Mouse (Mus musculus) limb, embryonic 14.5 days (tissue): ENCODE results near the gene Acsm1. TPM values are rescaled to one million over a fixed set of nuclear protein-coding genes. Genes with fewer than 3 reads are reported as not detected.

ENCODE experiments used
- ATAC-seq: fragments of 200-750 bp; cut with Nextera tagmentation; 2 replicates; pipeline ENCODE4 v1.8.0; 2017; ENCODE audit warnings: low read depth, moderate number of reproducible peaks, moderate TSS enrichment; ENCODE audit not compliant: low FRiP score
- DNase-seq: peaks from one replicate; pipeline ENCODE4 v3.0.0-alpha.2; 2015; ENCODE audit warnings: low spot score
- H3K27ac ChIP-seq: fragments of 300-500 bp; sonication (generic); replicated peaks from 2 replicates; pipeline ENCODE4 v1.5.1; 2014; ENCODE audit warnings: low read depth, mild to moderate bottlenecking, low read length, moderate library complexity, mixed read lengths
- H3K27me3 ChIP-seq: fragments of 300-500 bp; sonication (generic); 2 replicates; pipeline ENCODE4 v1.6.1; 2014; ENCODE audit warnings: low read length, mixed read lengths; ENCODE audit not compliant: control insufficient read depth, insufficient read depth
- H3K36me3 ChIP-seq: fragments of 300-500 bp; sonication (generic); 2 replicates; pipeline ENCODE4 v1.6.1; 2014; ENCODE audit warnings: mild to moderate bottlenecking, low read length, moderate library complexity, mixed read lengths; ENCODE audit not compliant: control insufficient read depth, insufficient read depth
- H3K4me1 ChIP-seq: fragments of 300-500 bp; sonication (generic); 2 replicates; pipeline ENCODE4 v1.6.1; 2014; ENCODE audit warnings: antibody characterized with exemption, low read length, mixed read lengths; ENCODE audit not compliant: control insufficient read depth, insufficient read depth
- H3K4me2 ChIP-seq: fragments of 300-500 bp; sonication (generic); replicated peaks from 2 replicates; pipeline ENCODE4 v1.6.1; 2014; ENCODE audit warnings: low read depth, mild to moderate bottlenecking, low read length, moderate library complexity; ENCODE audit not compliant: severe bottlenecking
- H3K4me3 ChIP-seq: fragments of 300-500 bp; sonication (generic); replicated peaks from 2 replicates; pipeline ENCODE4 v1.5.1; 2014; ENCODE audit warnings: low read length
- H3K9ac ChIP-seq: fragments of 300-500 bp; sonication (generic); 2 replicates; pipeline ENCODE4 v1.6.1; 2014; ENCODE audit warnings: mild to moderate bottlenecking, low read depth, low read length, moderate library complexity; ENCODE audit not compliant: severe bottlenecking
- H3K9me3 ChIP-seq: fragments of 300-500 bp; sonication (generic); 2 replicates; pipeline ENCODE4 v1.6.1; 2016; ENCODE audit warnings: low read length; ENCODE audit not compliant: control insufficient read depth
- POLR2A ChIP-seq: fragments of 200-500 bp; IDR thresholded peaks from 2 replicates; pipeline ENCODE4 v1.8.0; 2012; ENCODE audit warnings: inconsistent platforms, mild to moderate bottlenecking, moderate library complexity, borderline replicate concordance; ENCODE audit not compliant: insufficient read depth, insufficient read length; ENCODE audit errors: extremely low read depth
- WGBS: fragments of 180-500 bp; shearing (Covaris S2); extraction: QIAGEN DNeasy Blood & Tissue Kit; methylation state at CpG from one replicate; pipeline ENCODE4 v1.1.7; 2014; 5-methylcytosine and 5-hydroxymethylcytosine counted together
- polyA plus RNA-seq, 2 experiments: library from polyadenylated mRNA; depleted of rRNA in 1 of 2; stranded (reverse) in 1 of 2; unstranded in 1 of 2; fragments of >200 nt; fragmentation: Nextera tagmentation in 1 of 2; extraction: Ambion mirVana in 1 of 2; gene quantifications; 2 replicates each; pipeline versions ENCODE4 v1.2.1 to v1.2.3; 2012 to 2014

The Acsm1 gene
- polyA plus RNA-seq, 2 experiments: 0.03 TPM; not detected in 1

DNA sequence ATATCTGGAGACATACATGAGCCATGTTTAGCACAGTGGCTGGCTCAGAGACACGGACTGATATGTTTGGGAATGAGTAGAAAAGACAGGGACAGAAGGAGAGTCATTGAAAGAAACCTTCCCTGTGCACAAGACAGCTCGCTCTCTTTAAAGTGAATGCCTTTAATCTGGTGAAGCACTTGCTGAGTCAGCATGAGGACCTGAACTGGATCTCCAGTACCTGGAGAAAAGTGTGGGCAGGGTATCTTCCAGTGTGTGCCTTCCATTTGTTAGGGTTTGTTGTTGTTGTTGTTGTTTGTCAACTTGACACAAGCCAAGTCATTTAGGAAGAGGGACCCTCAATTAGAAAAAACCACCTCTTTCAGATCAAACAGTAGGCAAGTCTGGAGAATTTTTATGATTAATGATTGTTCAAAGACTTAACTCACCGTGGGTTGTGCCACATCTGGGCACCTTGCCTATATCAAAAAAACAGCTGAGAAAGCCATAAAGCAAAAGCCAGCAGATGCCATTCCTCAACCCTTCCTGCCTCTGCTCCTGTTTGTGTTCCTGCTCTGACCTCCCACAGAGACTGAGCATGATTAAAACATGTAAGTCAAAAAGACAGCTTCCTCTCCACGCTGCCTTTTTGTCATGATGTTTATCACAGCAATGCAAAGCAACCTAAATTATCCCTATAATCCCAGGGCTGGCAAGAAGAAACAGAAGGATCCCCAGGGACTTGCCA is 11.5 kb downstream of the Acsm1 start:
- H3K4me3 ChIP-seq: no peak overlapping the region
- no peak overlapping the region for H3K27ac ChIP-seq
- H3K4me1 ChIP-seq: no peaks in the 10 kb centered on the region
- no peaks in the 10 kb centered on the region for H3K36me3 ChIP-seq
- TF ChIP-seq POLR2A: no peak
- ATAC-seq (no peak), DNase-seq (no peak)
- H3K9me3 ChIP-seq: no peaks in the 10 kb centered on the region
- H3K27me3 ChIP-seq: no peaks in the 10 kb centered on the region
- H3K4me2 ChIP-seq: no peak overlapping the region
- no peak overlapping the region for H3K9ac ChIP-seq
- WGBS: 46% methylated on average over 4 of the region's 4 CpGs

DNA sequence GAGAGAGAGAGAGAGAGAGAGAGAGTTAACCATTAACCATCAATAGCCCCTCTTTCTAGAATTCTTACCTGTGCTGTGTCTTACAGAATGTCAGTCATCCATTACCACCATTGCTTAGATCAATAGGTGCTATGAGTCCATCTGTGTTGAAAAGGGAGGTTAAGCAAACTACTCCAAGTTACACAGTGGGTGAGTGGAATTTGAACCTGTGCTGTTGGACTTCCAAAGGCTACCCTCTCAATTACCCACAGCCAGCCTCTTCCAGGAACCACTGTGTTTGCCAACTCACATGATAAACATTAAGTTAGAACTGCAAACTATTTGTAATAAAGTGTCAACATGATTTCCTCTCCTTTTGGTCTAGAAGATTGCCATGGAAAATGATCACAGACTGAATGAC is 13.3 kb downstream of the Acsm1 start:
- ATAC-seq: no peak
- no peak for DNase-seq
- H3K4me2 ChIP-seq: no peak overlapping the region
- no peak overlapping the region for H3K4me3 ChIP-seq
- no peaks in the 10 kb centered on the region for H3K4me1 ChIP-seq
- TF ChIP-seq POLR2A: no peak
- no peak overlapping the region for H3K27ac ChIP-seq
- no peaks in the 10 kb centered on the region for H3K27me3 ChIP-seq
- no peaks in the 10 kb centered on the region for H3K9me3 ChIP-seq
- no peaks in the 10 kb centered on the region for H3K36me3 ChIP-seq
- H3K9ac ChIP-seq: no peak overlapping the region

DNA sequence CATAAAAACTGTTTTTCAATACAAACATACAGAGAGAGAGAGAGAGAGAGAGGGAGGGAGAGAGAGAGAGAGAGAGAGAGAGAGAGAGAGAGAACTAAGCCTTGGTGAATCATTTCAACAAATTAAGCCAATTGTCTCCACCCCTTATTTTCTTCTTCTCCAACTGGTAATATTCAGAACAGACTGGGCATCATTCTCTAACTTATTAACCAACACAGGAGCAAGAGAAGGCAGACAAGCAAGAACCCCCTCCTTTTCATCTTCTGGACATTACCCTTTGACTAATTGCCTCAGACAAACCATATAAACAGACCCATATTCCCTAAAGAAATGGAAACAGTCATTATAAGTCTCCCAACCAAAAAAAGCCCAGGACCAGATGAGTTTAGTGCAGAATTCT is 31.9 kb downstream of the Acsm1 start:
- no peak for DNase-seq
- Histone ChIP-seq H3K4me2 (no peak overlapping the region), H3K36me3 (no peaks in the 10 kb centered on the region), H3K9me3 (no peaks in the 10 kb centered on the region), H3K27me3 (no peaks in the 10 kb centered on the region), H3K4me1 (no peaks in the 10 kb centered on the region), H3K4me3 (no peak overlapping the region), H3K9ac (no peak overlapping the region), H3K27ac (no peak overlapping the region)
- no peak for ATAC-seq
- TF ChIP-seq POLR2A: no peak

DNA sequence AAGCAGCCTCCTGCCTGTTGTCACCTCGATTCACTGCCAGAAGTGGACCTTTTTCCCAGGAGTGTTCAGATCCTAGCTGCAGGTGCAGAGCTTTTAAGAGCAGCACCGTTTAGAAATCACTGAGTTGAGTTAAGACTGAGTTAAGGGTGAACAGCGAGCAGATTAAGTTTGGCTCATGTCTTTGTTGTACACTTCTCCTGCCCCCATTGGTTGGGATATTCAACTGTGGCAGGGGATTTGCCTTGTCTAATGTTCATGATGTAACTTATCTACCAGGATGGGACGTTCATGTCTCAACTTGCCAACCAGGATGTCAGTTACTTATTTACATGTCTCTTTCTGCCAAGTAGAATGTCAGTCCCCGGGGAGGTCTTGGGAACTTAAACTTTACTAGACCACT is 35.5 kb downstream of the Acsm1 start:
- no peaks in the 10 kb centered on the region for H3K9me3 ChIP-seq
- H3K9ac ChIP-seq: no peak overlapping the region
- no peaks in the 10 kb centered on the region for H3K36me3 ChIP-seq
- DNase-seq: no peak
- H3K4me3 ChIP-seq: no peak overlapping the region
- no peaks in the 10 kb centered on the region for H3K27me3 ChIP-seq
- no peak for TF ChIP-seq POLR2A
- no peak overlapping the region for H3K27ac ChIP-seq
- no peak overlapping the region for H3K4me2 ChIP-seq
- ATAC-seq: no peak
- H3K4me1 ChIP-seq: no peaks in the 10 kb centered on the region
- WGBS: 76% methylated on average over 5 of the region's 5 CpGs

DNA sequence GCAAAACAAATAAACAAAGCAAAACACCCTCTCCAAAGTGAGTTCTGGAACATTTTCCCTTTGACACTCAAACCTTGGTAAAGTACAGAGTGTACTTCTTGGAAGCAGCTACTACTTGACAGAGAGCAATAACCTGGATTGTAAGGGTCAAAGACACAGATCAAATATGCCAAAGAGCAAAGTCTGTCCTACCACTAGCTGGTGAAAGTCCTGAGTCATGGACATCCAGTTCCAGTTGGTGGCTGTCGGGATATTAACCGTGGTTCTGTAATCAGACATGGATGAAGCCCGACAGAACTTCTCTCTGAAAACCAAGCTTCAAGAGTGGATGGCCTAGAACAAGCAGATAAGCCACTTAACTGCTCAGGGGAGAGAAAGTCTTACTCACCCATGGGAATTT is 61.1 kb downstream of the Acsm1 start:
- Histone ChIP-seq H3K4me1 (no peaks in the 10 kb centered on the region), H3K9ac (no peak overlapping the region), H3K9me3 (no peaks in the 10 kb centered on the region), H3K27ac (no peak overlapping the region), H3K4me3 (no peak overlapping the region), H3K36me3 (no peaks in the 10 kb centered on the region), H3K27me3 (no peaks in the 10 kb centered on the region), H3K4me2 (no peak overlapping the region)
- no peak for DNase-seq
- ATAC-seq: no peak
- TF ChIP-seq POLR2A: no peak
- WGBS: 81% methylated on average over 3 of the region's 3 CpGs

DNA sequence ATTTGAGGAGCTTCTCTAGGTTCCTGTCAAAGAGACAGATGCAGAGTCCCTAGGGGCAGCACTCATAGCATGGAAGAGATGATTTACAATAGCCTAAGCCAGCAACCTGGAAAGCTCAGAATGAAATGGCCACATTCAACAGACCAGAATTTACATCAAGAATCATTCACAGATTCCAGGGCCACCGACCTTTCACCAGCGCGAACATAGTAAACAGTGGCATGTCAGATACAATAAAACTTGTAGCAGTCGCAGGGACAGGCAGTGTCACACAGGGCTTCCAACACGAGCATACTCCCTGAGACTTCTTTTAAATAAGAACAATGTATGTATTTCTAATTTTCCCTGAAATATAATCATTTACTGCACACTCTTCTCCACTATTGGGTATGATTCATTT is 63.6 kb downstream of the Acsm1 start:
- Histone ChIP-seq H3K9me3 (no peaks in the 10 kb centered on the region), H3K27ac (no peak overlapping the region), H3K9ac (no peak overlapping the region), H3K36me3 (no peaks in the 10 kb centered on the region), H3K4me2 (no peak overlapping the region), H3K4me1 (no peaks in the 10 kb centered on the region), H3K4me3 (no peak overlapping the region), H3K27me3 (no peaks in the 10 kb centered on the region)
- DNase-seq (no peak), ATAC-seq (no peak)
- no peak for TF ChIP-seq POLR2A
- 72% methylated on average over 5 of the region's 5 CpGs for WGBS
